Comparison of ENCODE assay signal across 9 mouse cellular contexts in genomic region chr1:51265118-51265800, GRCm38 (mm10). TPM values are rescaled to one million over a fixed set of nuclear protein-coding genes. Genes with fewer than 3 reads are reported as not detected.
A peak's percentile ranks its signal among the peaks of the same experiment; 100 is the strongest.
DNase-seq lines count a peak whose midpoint lies in the region; ATAC-seq and TF ChIP-seq lines count a peak whose summit lies in the region.
"Had no signal": no experiment of that assay in that cellular context is flagged by ENCODE, and none has a peak within 500 bp of the region (broad histone marks: within the 10 kb centered on the region; RNA-seq: fewer than 3 reads in every experiment).

No protein-coding gene starts in this region.

- H3K4me3 ChIP-seq in heart, embryonic 16.5 days (ENCODE audit: low read length): no peak overlapping the region
- no peak overlapping the region for H3K4me3 ChIP-seq in limb, embryonic 14.5 days (replicated peaks; ENCODE audit: low read length)
- H3K4me3 ChIP-seq in midbrain, embryonic 14.5 days (replicated peaks; ENCODE audit: low read depth, low read length): no peak overlapping the region

- no peaks in the 10 kb centered on the region for H3K36me3 ChIP-seq in heart, embryonic 16.5 days (ENCODE audit: control insufficient read depth, insufficient read depth)
- H3K36me3 ChIP-seq in limb, embryonic 14.5 days (ENCODE audit: control insufficient read depth, insufficient read depth, low read length): no peaks in the 10 kb centered on the region
- no peaks in the 10 kb centered on the region for H3K36me3 ChIP-seq in midbrain, embryonic 14.5 days (ENCODE audit: control insufficient read depth, insufficient read depth, low read length)

- no peaks in the 10 kb centered on the region for H3K27me3 ChIP-seq in heart, embryonic 16.5 days (ENCODE audit: control insufficient read depth, insufficient read depth, low read length)
- H3K27me3 ChIP-seq in limb, embryonic 14.5 days (ENCODE audit: control insufficient read depth, insufficient read depth, low read length): no peaks in the 10 kb centered on the region
- H3K27me3 ChIP-seq in midbrain, embryonic 14.5 days (ENCODE audit: control insufficient read depth, insufficient read depth, low read length): no peaks in the 10 kb centered on the region

- peak overlapping the region; percentile 93 for H3K27ac ChIP-seq in heart, embryonic 16.5 days (ENCODE audit: low read length)
- H3K27ac ChIP-seq in limb, embryonic 14.5 days (replicated peaks; ENCODE audit: low read depth, low read length): no peak overlapping the region
- no peak overlapping the region for H3K27ac ChIP-seq in midbrain, embryonic 14.5 days (replicated peaks; ENCODE audit: low read depth, low read length)

- TF ChIP-seq POLR2A in limb, embryonic 14.5 days (IDR thresholded peaks at IDR 0.05; ENCODE audit: borderline replicate concordance, extremely low read depth, insufficient read depth, insufficient read length): no peak

- no peak overlapping the region for H3K9ac ChIP-seq in heart, embryonic 16.5 days (ENCODE audit: low read length)
- no peak overlapping the region for H3K9ac ChIP-seq in limb, embryonic 14.5 days (ENCODE audit: low read depth, low read length, severe bottlenecking)
- no peak overlapping the region for H3K9ac ChIP-seq in midbrain, embryonic 14.5 days (replicated peaks; ENCODE audit: low read length)

- peak; percentile 10 for DNase-seq in ES-CJ7 (ENCODE audit: low read depth, low spot score)
- DNase-seq in adipocyte (ENCODE audit: low spot score): peak; percentile 64
- peak; percentile 66 for DNase-seq in limb, embryonic 14.5 days (ENCODE audit: low spot score)
- no peak for DNase-seq in ovary, postnatal 10 days (ENCODE audit: low spot score)
- no peak for DNase-seq in left cerebral cortex, postnatal 25 days (ENCODE audit: low spot score in 2 of 2)
- DNase-seq in midbrain, embryonic 14.5 days: no peak
- DNase-seq in layer of hippocampus, adult 8-10 months (ENCODE audit: low spot score in 2 of 2): no peak
- DNase-seq: thymus, postnatal 4 days had no signal

- ATAC-seq in heart, embryonic 16.5 days (replicated peaks; ENCODE audit: extremely low read depth, insufficient read depth, low FRiP score): peak; percentile 67
- no peak for ATAC-seq in limb, embryonic 14.5 days (ENCODE audit: low FRiP score, low read depth)
- ATAC-seq in midbrain, embryonic 14.5 days (ENCODE audit: low FRiP score, low TSS enrichment): no peak

- peaks cover 44% of the 10 kb centered on the region for H3K4me1 ChIP-seq in heart, embryonic 16.5 days (ENCODE audit: control insufficient read depth, insufficient read depth, low read length)
- H3K4me1 ChIP-seq in limb, embryonic 14.5 days (ENCODE audit: control insufficient read depth, insufficient read depth, low read length): peaks cover 7% of the 10 kb centered on the region; the same call in 1 of the 2 replicates
- H3K4me1 ChIP-seq in midbrain, embryonic 14.5 days (ENCODE audit: control insufficient read depth, insufficient read depth, low read length): 0 out of 2 replicates have a peak, but pooled peaks cover 5% of the 10 kb centered on the region

- peak overlapping the region; percentile 36; the same call in 1 of the 2 replicates for H3K4me2 ChIP-seq in heart, embryonic 16.5 days (ENCODE audit: low read depth, low read length)
- H3K4me2 ChIP-seq in limb, embryonic 14.5 days (replicated peaks; ENCODE audit: low read depth, low read length, severe bottlenecking): no peak overlapping the region
- no peak overlapping the region for H3K4me2 ChIP-seq in midbrain, embryonic 14.5 days (ENCODE audit: low read length)

- WGBS in heart, embryonic 16.5 days: 22% methylated on average over 5 of the region's 5 CpGs
- whole genome bisulfite sequencing in limb, embryonic 14.5 days: 53% methylated on average over 5 of the region's 5 CpGs
- 65% methylated on average over 5 of the region's 5 CpGs for whole genome bisulfite sequencing in midbrain, embryonic 14.5 days

- no peaks in the 10 kb centered on the region for H3K9me3 ChIP-seq in heart, embryonic 16.5 days (replicated peaks; ENCODE audit: control insufficient read depth, low read length)
- no peaks in the 10 kb centered on the region for H3K9me3 ChIP-seq in limb, embryonic 14.5 days (ENCODE audit: control insufficient read depth, low read length)
- H3K9me3 ChIP-seq in midbrain, embryonic 14.5 days (ENCODE audit: control insufficient read depth, low read length): no peaks in the 10 kb centered on the region

- intact Hi-C loops in left cerebral cortex, postnatal 25 days (cut with DNase I): loop anchor here (5.0 kb wide), 1 partner anchor 298 kb away; no protein-coding TSS in a partner anchor

RNA-seq across cellular contexts. Expression of gene Cavin2, which starts 23.7 kb away (rescaled TPM):
- polyA plus RNA-seq in heart, embryonic 16.5 days (2015; fragmentation: Nextera tagmentation; extraction: Ambion mirVana): 205 and 229 TPM in 2 replicates
- 20.6 and 25.6 TPM in 2 replicates for polyA plus RNA-seq in limb, embryonic 14.5 days (2012; rRNA removed)
- 43.6 and 50.9 TPM in 2 replicates for polyA plus RNA-seq in limb, embryonic 14.5 days (2014; fragmentation: Nextera tagmentation; extraction: Ambion mirVana)
- total RNA-seq in left cerebral cortex, postnatal 25 days (2021): 1 to 10 TPM; 7.0 to 8.3 TPM
- 1.1 and 4.6 TPM in 2 replicates for polyA plus RNA-seq in midbrain, embryonic 14.5 days (2014; fragmentation: Nextera tagmentation; extraction: Ambion mirVana)
- total RNA-seq in layer of hippocampus, adult 8-10 months (2022): 1 to 10 TPM; 6.7 to 9.4 (median 8.4) TPM

Comparison
In these comparisons a context has a peak if more than half of its experiments do, and no peak if none do; other contexts are left out.
1. DNase-seq: peak in ES-CJ7 (single experiment), adipocyte (single experiment) and limb, embryonic 14.5 days (single experiment); none in ovary, postnatal 10 days (single experiment), left cerebral cortex, postnatal 25 days (0 of 2), midbrain, embryonic 14.5 days (single experiment) and layer of hippocampus, adult 8-10 months (0 of 2).